7 mouse cellular contexts compared by ENCODE assay signal in the genomic region with DNA sequence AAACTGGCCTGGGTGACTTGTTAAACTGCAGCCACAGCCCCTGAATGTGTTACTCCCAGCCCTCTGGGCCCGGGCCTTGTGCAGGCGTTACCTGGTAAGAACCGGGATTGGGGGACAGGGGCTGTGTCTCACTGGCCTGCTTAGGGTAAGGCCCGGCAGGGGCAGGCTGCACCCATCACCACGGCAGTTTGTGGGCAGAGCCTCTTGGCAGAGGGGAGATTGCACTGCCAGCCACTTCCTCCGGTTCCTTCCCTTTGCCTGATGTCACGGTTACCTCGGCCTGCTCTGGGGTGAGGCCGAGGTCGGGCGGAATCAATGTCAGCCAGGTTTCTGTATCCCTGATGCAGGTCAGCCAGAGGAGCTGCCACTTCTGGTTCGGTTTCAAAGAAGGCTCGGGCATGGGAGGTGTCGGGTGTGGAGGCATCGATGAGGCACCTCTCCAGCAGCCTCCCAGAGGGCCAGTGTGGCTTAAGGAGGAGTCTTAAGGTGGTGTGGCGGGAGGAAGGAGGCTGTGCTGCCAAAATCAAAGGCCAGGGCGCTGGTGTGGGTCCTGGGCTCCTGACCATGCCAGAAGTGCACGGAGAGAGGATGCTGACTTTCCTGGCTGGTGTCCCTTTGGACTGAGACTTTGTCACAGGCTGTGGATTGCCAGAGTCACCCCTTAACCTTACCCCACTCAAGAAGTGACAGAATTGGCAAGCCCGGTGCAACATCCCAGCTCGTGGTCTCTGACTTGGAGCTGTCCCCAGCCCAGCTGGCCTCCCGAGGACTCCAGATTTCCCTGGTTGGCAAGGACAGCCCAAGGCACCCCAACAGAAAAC. TPM values are rescaled to one million over a fixed set of nuclear protein-coding genes. Genes with fewer than 3 reads are reported as not detected.
DNase-seq lines count a peak whose midpoint lies in the region; ATAC-seq lines count a peak whose summit lies in the region.

No protein-coding gene starts in this region.

- H3K4me3 ChIP-seq in stomach, embryonic 16.5 days (replicated peaks; ENCODE audit: low read length), result no peak overlapping the region

- no peak for ATAC-seq in stomach, embryonic 16.5 days (ENCODE audit: insufficient read depth, low FRiP score)
- ATAC-seq in erythroid progenitor cell, adult 5-6 weeks (replicated peaks; ENCODE audit: low FRiP score, poor library complexity, severe bottlenecking), result no peak

- no peaks in the 10 kb centered on the region for H3K27me3 ChIP-seq in stomach, embryonic 16.5 days (ENCODE audit: control insufficient read depth, insufficient read depth, low read length)

- H3K4me2 ChIP-seq in stomach, embryonic 16.5 days (ENCODE audit: low read depth, low read length), result no peak overlapping the region

- 62% methylated on average over 21 of the region's 21 CpGs for WGBS in stomach, embryonic 16.5 days

- 0 out of 2 replicates have a peak overlapping the region, but pooled peaks have one; percentile 25 for H3K9ac ChIP-seq in stomach, embryonic 16.5 days (ENCODE audit: low read length)

- no peaks in the 10 kb centered on the region for H3K36me3 ChIP-seq in stomach, embryonic 16.5 days (ENCODE audit: control insufficient read depth, insufficient read depth, low read length)

- H3K27ac ChIP-seq in stomach, embryonic 16.5 days (ENCODE audit: low read length), result no peak overlapping the region

- H3K4me1 ChIP-seq in stomach, embryonic 16.5 days (ENCODE audit: control insufficient read depth, insufficient read depth, low read length), result peaks cover 7% of the 10 kb centered on the region; the same call in 1 of the 2 replicates

- H3K9me3 ChIP-seq in stomach, embryonic 16.5 days (replicated peaks; ENCODE audit: control insufficient read depth, low read length), result no peaks in the 10 kb centered on the region

- DNase-seq in 3T3-L1 (ENCODE audit: low read depth, low spot score), result peak; percentile 45
- DNase-seq in CD4-positive helper T cell, adult 2 months (ENCODE audit: low read depth, low spot score), result peak; percentile 44
- peak; percentile 75 for DNase-seq in gastrocnemius, postnatal 25 days
- peak; percentile 34 for DNase-seq in kidney, postnatal 14 days
- DNase-seq in right cerebral cortex, postnatal 10 days (ENCODE audit: low spot score in 2 of 2), result no peak

RNA-seq across cellular contexts. Expression of a gene that starts 31.0 kb away (rescaled TPM):
- total RNA-seq in gastrocnemius, postnatal 25 days (2021), result 1 to 10 TPM; 5.4 to 6.8 TPM
- 0.29 and 0.80 TPM in 2 replicates for polyA plus RNA-seq in stomach, embryonic 16.5 days (2015; fragmentation: Nextera tagmentation; extraction: Ambion mirVana)
- total RNA-seq in erythroid progenitor cell, adult 5-6 weeks (2015; ENCODE audit: low replicate concordance), result 0.84 and 6.5 TPM in 2 replicates
- 1.8 and 4.9 TPM in 2 replicates for total RNA-seq in erythroid progenitor cell, adult 5-6 weeks (2017; ENCODE audit: low replicate concordance)

RNA-seq across cellular contexts. Expression of a gene that starts 56.6 kb away (rescaled TPM):
- total RNA-seq in gastrocnemius, postnatal 25 days (2021), result under 1 TPM in 1 of 2 experiments, not detected in 1; 0.29 TPM
- polyA plus RNA-seq in stomach, embryonic 16.5 days (2015; fragmentation: Nextera tagmentation; extraction: Ambion mirVana), result 3.4 and 4.6 TPM in 2 replicates
- total RNA-seq in erythroid progenitor cell, adult 5-6 weeks (2015; ENCODE audit: low replicate concordance), result 10.8 TPM in 1 of 2 replicates, not detected in the other
- 0.61 and 6.3 TPM in 2 replicates for total RNA-seq in erythroid progenitor cell, adult 5-6 weeks (2017; ENCODE audit: low replicate concordance)

Comparison
In these comparisons a context has a peak if more than half of its experiments do, and no peak if none do; other contexts are left out.
1. DNase-seq: peak in 3T3-L1 (single experiment), CD4-positive helper T cell, adult 2 months (single experiment), gastrocnemius, postnatal 25 days (single experiment) and kidney, postnatal 14 days (single experiment); none in right cerebral cortex, postnatal 10 days (0 of 2).